Mouse (Mus musculus) forebrain, embryonic 14.5 days (tissue): Measurements from ENCODE around the gene Cox10. TPM values are rescaled to one million over a fixed set of nuclear protein-coding genes. Genes with fewer than 3 reads are reported as not detected.
A peak's percentile ranks its signal among the peaks of the same experiment; 100 is the strongest.

Experiments
- ATAC-seq: fragments of 200-750 bp; cut with Nextera tagmentation; 2 replicates; pipeline ENCODE4 v1.8.0; 2017; ENCODE audit warnings: mild to moderate bottlenecking, moderate library complexity
- DNase-seq: peaks from one replicate; pipeline ENCODE4 v3.0.0-alpha.2; 2015; ENCODE audit warnings: low spot score
- H3K27ac ChIP-seq: fragments of 300-500 bp; sonication (generic); 2 replicates; pipeline ENCODE4 v1.5.1; 2014; ENCODE audit warnings: low read depth, mild to moderate bottlenecking, control low read depth, low read length, moderate library complexity
- H3K27me3 ChIP-seq: fragments of 300-500 bp; sonication (generic); replicated peaks from 2 replicates; pipeline ENCODE4 v1.6.1; 2014; ENCODE audit warnings: low read length, control low read depth, mixed read lengths; ENCODE audit not compliant: control insufficient read depth, insufficient read depth
- H3K36me3 ChIP-seq: fragments of 300-500 bp; sonication (generic); 2 replicates; pipeline ENCODE4 v1.6.1; 2014; ENCODE audit warnings: low read length, control low read depth; ENCODE audit not compliant: control insufficient read depth, insufficient read depth
- H3K4me1 ChIP-seq: fragments of 300-500 bp; sonication (generic); 2 replicates; pipeline ENCODE4 v1.6.1; 2014; ENCODE audit warnings: antibody characterized with exemption, low read length, control low read depth; ENCODE audit not compliant: control insufficient read depth, insufficient read depth
- H3K4me2 ChIP-seq: fragments of 300-500 bp; sonication (generic); 2 replicates; pipeline ENCODE4 v1.6.1; 2014; ENCODE audit warnings: mild to moderate bottlenecking, control low read depth, low read length
- H3K4me3 ChIP-seq: fragments of 300-500 bp; sonication (generic); 2 replicates; pipeline ENCODE4 v1.5.1; 2014; ENCODE audit warnings: low read depth, low read length, control low read depth
- H3K9ac ChIP-seq: fragments of 300-500 bp; sonication (generic); 2 replicates; pipeline ENCODE4 v1.6.1; 2014; ENCODE audit warnings: mild to moderate bottlenecking, low read length, control low read depth, moderate library complexity
- H3K9me3 ChIP-seq: fragments of 300-500 bp; sonication (generic); replicated peaks from 2 replicates; pipeline ENCODE4 v1.6.1; 2016; ENCODE audit warnings: low read length, control low read depth, mixed read lengths; ENCODE audit not compliant: control insufficient read depth
- WGBS: fragments of 180-500 bp; shearing (Covaris S2); extraction: QIAGEN DNeasy Blood & Tissue Kit; methylation state at CpG from one replicate; pipeline ENCODE4 v1.1.7; 2014; 5-methylcytosine and 5-hydroxymethylcytosine counted together
- polyA plus RNA-seq: library from polyadenylated mRNA; unstranded; fragments of >200 nt; fragmentation: Nextera tagmentation; extraction: Ambion mirVana; gene quantifications from 2 replicates; pipeline ENCODE4 v1.2.1, GENCODE M21; 2014

Cox10 gene
- polyA plus RNA-seq, 1 experiment from 2014 or later = 20.0 TPM

GRCm38 (mm10) chr11:64022403-64023047, 56.7 kb downstream of the Cox10 start:
- no peak overlapping the region for H3K4me2 ChIP-seq
- ATAC-seq = no peak
- H3K9me3 ChIP-seq = no peaks in the 10 kb centered on the region
- H3K27me3 ChIP-seq = no peaks in the 10 kb centered on the region
- H3K27ac ChIP-seq = no peak overlapping the region
- no peak overlapping the region for H3K4me3 ChIP-seq
- H3K9ac ChIP-seq = no peak overlapping the region
- peak; percentile 25 for DNase-seq
- no peaks in the 10 kb centered on the region for H3K36me3 ChIP-seq
- H3K4me1 ChIP-seq = peaks cover 25% of the 10 kb centered on the region
- WGBS = 24% methylated on average over 9 of the region's 9 CpGs

- Histone ChIP-seq H3K9me3 (no peaks in the 10 kb centered on the region), H3K9ac (no peak overlapping the region), H3K27ac (no peak overlapping the region), H3K4me3 (no peak overlapping the region), H3K36me3 (no peaks in the 10 kb centered on the region), H3K4me1 (peaks cover 21% of the 10 kb centered on the region), H3K4me2 (no peak overlapping the region), H3K27me3 (no peaks in the 10 kb centered on the region)
- no peak for DNase-seq
- ATAC-seq = no peak
- 92% methylated on average over 8 of the region's 8 CpGs for WGBS
Measured at GRCm38 (mm10) chr11:64019235-64019634, 60.0 kb downstream of the Cox10 start.

- H3K4me1 ChIP-seq = peaks cover 10% of the 10 kb centered on the region
- no peaks in the 10 kb centered on the region for H3K27me3 ChIP-seq
- no peak overlapping the region for H3K27ac ChIP-seq
- DNase-seq (no peak), ATAC-seq (no peak)
- no peaks in the 10 kb centered on the region for H3K36me3 ChIP-seq
- no peak overlapping the region for H3K4me2 ChIP-seq
- H3K9ac ChIP-seq = no peak overlapping the region
- no peak overlapping the region for H3K4me3 ChIP-seq
- no peaks in the 10 kb centered on the region for H3K9me3 ChIP-seq
- WGBS = 19% methylated on average over 5 of the region's 5 CpGs
Measured at GRCm38 (mm10) chr11:64018165-64018564, 61.1 kb downstream of the Cox10 start.

GRCm38 (mm10) chr11:64015309-64015708, 64.0 kb downstream of the Cox10 start:
- Histone ChIP-seq H3K4me2 (no peak overlapping the region), H3K4me1 (peaks cover 4% of the 10 kb centered on the region), H3K9ac (no peak overlapping the region), H3K9me3 (no peaks in the 10 kb centered on the region), H3K36me3 (no peaks in the 10 kb centered on the region), H3K27ac (no peak overlapping the region), H3K4me3 (no peak overlapping the region), H3K27me3 (no peaks in the 10 kb centered on the region)
- DNase-seq = no peak
- 86% methylated on average over 6 of the region's 6 CpGs for WGBS
- no peak for ATAC-seq

GRCm38 (mm10) chr11:64010724-64011496, 68.4 kb downstream of the Cox10 start:
- no peak overlapping the region for H3K4me2 ChIP-seq
- no peak overlapping the region for H3K9ac ChIP-seq
- no peaks in the 10 kb centered on the region for H3K27me3 ChIP-seq
- DNase-seq = peak; percentile 14
- H3K27ac ChIP-seq = no peak overlapping the region
- WGBS = 38% methylated on average over 22 of the region's 22 CpGs
- H3K4me1 ChIP-seq = no peaks in the 10 kb centered on the region
- H3K36me3 ChIP-seq = no peaks in the 10 kb centered on the region
- no peak overlapping the region for H3K4me3 ChIP-seq
- no peaks in the 10 kb centered on the region for H3K9me3 ChIP-seq
- no peak for ATAC-seq

- no peak overlapping the region for H3K27ac ChIP-seq
- DNase-seq (no peak), ATAC-seq (no peak)
- H3K4me1 ChIP-seq = peaks cover 2% of the 10 kb centered on the region; the same call in 1 of the 2 replicates
- H3K27me3 ChIP-seq = no peaks in the 10 kb centered on the region
- no peak overlapping the region for H3K4me3 ChIP-seq
- H3K9me3 ChIP-seq = no peaks in the 10 kb centered on the region
- 88% methylated on average over 4 of the region's 4 CpGs for WGBS
- no peaks in the 10 kb centered on the region for H3K36me3 ChIP-seq
- no peak overlapping the region for H3K4me2 ChIP-seq
- H3K9ac ChIP-seq = no peak overlapping the region
Measured at GRCm38 (mm10) chr11:64004152-64004551, 75.1 kb downstream of the Cox10 start.

- Histone ChIP-seq H3K4me3 (no peak overlapping the region), H3K27ac (no peak overlapping the region), H3K27me3 (no peaks in the 10 kb centered on the region), H3K36me3 (no peaks in the 10 kb centered on the region), H3K4me2 (no peak overlapping the region), H3K4me1 (peaks cover 2% of the 10 kb centered on the region; the same call in 1 of the 2 replicates), H3K9ac (no peak overlapping the region), H3K9me3 (no peaks in the 10 kb centered on the region)
- WGBS = 43% methylated on average over 3 of the region's 3 CpGs
- DNase-seq (no peak), ATAC-seq (no peak)
Measured at GRCm38 (mm10) chr11:64003484-64003883, 75.8 kb downstream of the Cox10 start.

GRCm38 (mm10) chr11:64002629-64003028, 76.6 kb downstream of the Cox10 start:
- Histone ChIP-seq H3K27me3 (no peaks in the 10 kb centered on the region), H3K36me3 (no peaks in the 10 kb centered on the region), H3K4me2 (no peak overlapping the region), H3K27ac (no peak overlapping the region), H3K9ac (no peak overlapping the region), H3K4me3 (no peak overlapping the region), H3K4me1 (peaks cover 2% of the 10 kb centered on the region; the same call in 1 of the 2 replicates), H3K9me3 (no peaks in the 10 kb centered on the region)
- 97% methylated on average over 2 of the region's 2 CpGs for WGBS
- ATAC-seq (no peak), DNase-seq (no peak)

- no peak overlapping the region for H3K4me3 ChIP-seq
- no peak overlapping the region for H3K4me2 ChIP-seq
- DNase-seq (no peak), ATAC-seq (no peak)
- no peaks in the 10 kb centered on the region for H3K36me3 ChIP-seq
- no peaks in the 10 kb centered on the region for H3K9me3 ChIP-seq
- no peak overlapping the region for H3K27ac ChIP-seq
- no peaks in the 10 kb centered on the region for H3K27me3 ChIP-seq
- 86% methylated on average over 2 of the region's 2 CpGs for WGBS
- no peak overlapping the region for H3K9ac ChIP-seq
- H3K4me1 ChIP-seq = peaks cover 2% of the 10 kb centered on the region; the same call in 1 of the 2 replicates
Measured at GRCm38 (mm10) chr11:64001111-64001510, 78.2 kb downstream of the Cox10 start.
